Mouse (Mus musculus) erythroblast, embryonic 14.5 days (primary cell): ENCODE results near the gene Nr1d1. TPM values are rescaled to one million over a fixed set of nuclear protein-coding genes. Genes with fewer than 3 reads are reported as not detected.

ENCODE experiments used
- H3K27me3 ChIP-seq: 2 replicates; pipeline ENCODE4 v1.6.1; 2012; ENCODE audit warnings: inconsistent platforms; ENCODE audit not compliant: control insufficient read depth
- H3K36me3 ChIP-seq: 2 replicates; pipeline ENCODE4 v1.6.1; 2012; ENCODE audit warnings: mild to moderate bottlenecking, inconsistent platforms; ENCODE audit not compliant: control insufficient read depth
- H3K4me1 ChIP-seq: 2 replicates; pipeline ENCODE4 v1.6.1; 2012; ENCODE audit warnings: inconsistent platforms; ENCODE audit not compliant: control insufficient read depth
- H3K4me3 ChIP-seq: replicated peaks from 2 replicates; pipeline ENCODE3; 2012; ENCODE audit warnings: moderate library complexity, mild to moderate bottlenecking, inconsistent platforms
- H3K9me3 ChIP-seq: 2 replicates; pipeline ENCODE4 v1.6.1; 2012; ENCODE audit warnings: low read length, inconsistent platforms, mixed read lengths; ENCODE audit not compliant: control insufficient read depth
- GATA1 ChIP-seq: IDR thresholded peaks from 2 replicates; pipeline ENCODE4 v1.6.1; 2012; ENCODE audit warnings: low read length, inconsistent platforms, mixed read lengths
- TAL1 ChIP-seq: IDR thresholded peaks from 3 replicates; pipeline ENCODE4 v1.6.1; 2012; ENCODE audit warnings: low read length, inconsistent platforms, mixed read lengths
- polyA plus RNA-seq: library from polyadenylated mRNA; stranded (reverse); fragments of >175 nt; gene quantifications from 2 replicates; pipeline ENCODE4 v1.2.3, GENCODE M21; 2012

The Nr1d1 gene
- polyA plus RNA-seq, 1 experiment: 0.22 TPM

GRCm38 (mm10) chr11:98755726-98756380 lies 19.3 kb downstream of the Nr1d1 start:
- Histone ChIP-seq H3K4me3 (no peak overlapping the region), H3K9me3 (peaks cover 3% of the 10 kb centered on the region; the same call in 1 of the 2 replicates), H3K36me3 (peaks cover 74% of the 10 kb centered on the region), H3K4me1 (peaks cover 72% of the 10 kb centered on the region), H3K27me3 (no peaks in the 10 kb centered on the region)
- TF ChIP-seq GATA1 (no peak), TAL1 (no peak)

GRCm38 (mm10) chr11:98754621-98755181 lies 20.4 kb downstream of the Nr1d1 start:
- Histone ChIP-seq H3K4me3 (no peak overlapping the region), H3K36me3 (peaks cover 69% of the 10 kb centered on the region), H3K4me1 (peaks cover 80% of the 10 kb centered on the region), H3K27me3 (no peaks in the 10 kb centered on the region), H3K9me3 (no peaks in the 10 kb centered on the region)
- TF ChIP-seq TAL1: no peak
- TF ChIP-seq GATA1: no peak

GRCm38 (mm10) chr11:98754151-98754620 lies 20.9 kb downstream of the Nr1d1 start:
- Histone ChIP-seq H3K4me3 (no peak overlapping the region), H3K9me3 (no peaks in the 10 kb centered on the region), H3K27me3 (no peaks in the 10 kb centered on the region), H3K4me1 (peaks cover 85% of the 10 kb centered on the region), H3K36me3 (peaks cover 69% of the 10 kb centered on the region)
- TF ChIP-seq TAL1: no peak
- TF ChIP-seq GATA1: no peak

- no peaks in the 10 kb centered on the region for H3K9me3 ChIP-seq
- H3K4me1 ChIP-seq: peaks cover 94% of the 10 kb centered on the region
- H3K27me3 ChIP-seq: no peaks in the 10 kb centered on the region
- H3K4me3 ChIP-seq: no peak overlapping the region
- H3K36me3 ChIP-seq: peaks cover 65% of the 10 kb centered on the region
- TF ChIP-seq GATA1 (no peak), TAL1 (no peak)
Observed at GRCm38 (mm10) chr11:98753264-98753663, 21.9 kb downstream of the Nr1d1 start.

GRCm38 (mm10) chr11:98752562-98753140 lies 22.5 kb downstream of the Nr1d1 start:
- Histone ChIP-seq H3K27me3 (no peaks in the 10 kb centered on the region), H3K9me3 (no peaks in the 10 kb centered on the region), H3K36me3 (peaks cover 61% of the 10 kb centered on the region), H3K4me1 (peaks cover 98% of the 10 kb centered on the region), H3K4me3 (no peak overlapping the region)
- no peak for TF ChIP-seq TAL1

GRCm38 (mm10) chr11:98751221-98751782 lies 23.8 kb downstream of the Nr1d1 start:
- peak overlapping the region; percentile 37 for H3K4me3 ChIP-seq
- H3K27me3 ChIP-seq: no peaks in the 10 kb centered on the region
- no peak for TF ChIP-seq TAL1
- TF ChIP-seq GATA1: no peak
- H3K36me3 ChIP-seq: peaks cover 48% of the 10 kb centered on the region
- H3K4me1 ChIP-seq: peaks cover 99% of the 10 kb centered on the region
- H3K9me3 ChIP-seq: no peaks in the 10 kb centered on the region

- H3K4me3 ChIP-seq: peak overlapping the region; percentile 37
- H3K27me3 ChIP-seq: no peaks in the 10 kb centered on the region
- H3K4me1 ChIP-seq: peaks cover 99% of the 10 kb centered on the region
- H3K36me3 ChIP-seq: peaks cover 47% of the 10 kb centered on the region
- H3K9me3 ChIP-seq: no peaks in the 10 kb centered on the region
- TF ChIP-seq GATA1 (no peak), TAL1 (no peak)
Observed at GRCm38 (mm10) chr11:98750351-98751201, 24.6 kb downstream of the Nr1d1 start.

GRCm38 (mm10) chr11:98749716-98750115 lies 25.4 kb downstream of the Nr1d1 start:
- no peaks in the 10 kb centered on the region for H3K9me3 ChIP-seq
- H3K27me3 ChIP-seq: no peaks in the 10 kb centered on the region
- H3K36me3 ChIP-seq: peaks cover 45% of the 10 kb centered on the region
- H3K4me1 ChIP-seq: peaks cover 99% of the 10 kb centered on the region
- H3K4me3 ChIP-seq: no peak overlapping the region
- no peak for TF ChIP-seq GATA1
